Mouse (Mus musculus): ENCODE data around the gene Slc22a14.

DNA sequence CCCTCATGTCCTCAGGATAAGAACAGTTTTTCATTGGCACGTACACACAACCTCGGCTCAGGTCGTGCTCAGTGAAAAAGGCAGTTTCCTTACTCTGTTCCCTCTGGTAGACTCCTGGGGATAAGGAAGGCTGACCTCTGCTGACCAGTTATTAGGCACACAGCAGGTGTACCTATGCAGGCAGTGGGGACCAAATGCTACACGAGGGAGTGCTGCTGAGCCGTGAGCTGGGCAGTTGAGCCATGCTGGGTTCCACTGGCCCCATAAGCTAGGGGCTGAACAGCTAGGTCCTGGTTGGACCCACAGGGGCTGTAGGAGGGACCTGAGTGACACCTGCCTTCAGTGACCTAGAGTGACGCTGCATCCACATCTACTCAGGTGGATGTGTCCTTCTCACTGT, 219.7 kb downstream of the Slc22a14 start:
- no peak for TF ChIP-seq CHD2 (IDR thresholded peaks at IDR 0.05; ENCODE audit: low read depth, low read length)
- no peak for TF ChIP-seq MAFK (IDR thresholded peaks at IDR 0.05; ENCODE audit: insufficient read depth, low read depth, low read length)
- TF ChIP-seq HCFC1 (IDR thresholded peaks at IDR 0.05; ENCODE audit: borderline replicate concordance, insufficient read depth, low read length): no peak
